Mouse (Mus musculus) limb, embryonic 15.5 days (tissue): ENCODE measurements around the gene Lrrc20. TPM values are rescaled to one million over a fixed set of nuclear protein-coding genes. Genes with fewer than 3 reads are reported as not detected.
"Not testable (repeated sequence)": the region's sequence is repeated elsewhere in the genome, so short reads cannot be mapped to it uniquely, and the experiment has no call there.

ENCODE experiments used
- ATAC-seq: fragments of 200-750 bp; cut with Nextera tagmentation; 2 replicates; pipeline ENCODE4 v1.8.0; 2017; ENCODE audit warnings: low read depth, moderate TSS enrichment; ENCODE audit not compliant: insufficient number of reproducible peaks, low FRiP score, low TSS enrichment
- H3K27ac ChIP-seq: fragments of 300-500 bp; sonication (generic); 2 replicates; pipeline ENCODE4 v1.5.1; 2015; ENCODE audit warnings: moderate library complexity, mild to moderate bottlenecking, inconsistent platforms
- H3K27me3 ChIP-seq: fragments of 300-500 bp; sonication (generic); 2 replicates; pipeline ENCODE4 v1.6.1; 2015; ENCODE audit warnings: inconsistent platforms
- H3K36me3 ChIP-seq: fragments of 300-500 bp; sonication (generic); 2 replicates; pipeline ENCODE4 v1.6.1; 2015; ENCODE audit warnings: inconsistent platforms
- H3K4me1 ChIP-seq: fragments of 300-500 bp; sonication (generic); 2 replicates; pipeline ENCODE4 v1.6.1; 2015; ENCODE audit warnings: inconsistent platforms
- H3K4me2 ChIP-seq: fragments of 300-500 bp; sonication (generic); 2 replicates; pipeline ENCODE4 v1.6.1; 2015; ENCODE audit warnings: mild to moderate bottlenecking, inconsistent platforms
- H3K4me3 ChIP-seq: fragments of 300-500 bp; sonication (generic); 2 replicates; pipeline ENCODE4 v1.5.1; 2015; ENCODE audit warnings: mild to moderate bottlenecking, inconsistent platforms
- H3K9ac ChIP-seq: fragments of 300-500 bp; sonication (generic); 2 replicates; pipeline ENCODE4 v1.6.1; 2015; ENCODE audit warnings: inconsistent platforms
- H3K9me3 ChIP-seq: fragments of 300-500 bp; sonication (generic); 2 replicates; pipeline ENCODE4 v1.6.1; 2016; ENCODE audit warnings: inconsistent platforms
- WGBS: fragments of 180-500 bp; shearing (Covaris S2); methylation state at CpG from one replicate; pipeline ENCODE4 v1.1.7; 2015; 5-methylcytosine and 5-hydroxymethylcytosine counted together
- polyA plus RNA-seq: library from polyadenylated mRNA; unstranded; fragments of >200 nt; fragmentation: Nextera tagmentation; extraction: Ambion mirVana; gene quantifications from 2 replicates; pipeline ENCODE4 v1.2.1, GENCODE M21; 2015

Lrrc20 gene
- polyA plus RNA-seq, 1 experiment from 2014 or later, result 8.5 TPM

- Histone ChIP-seq H3K27me3 (0 out of 2 replicates have a peak, but pooled peaks cover 5% of the 10 kb centered on the region), H3K27ac (no peak overlapping the region), H3K9me3 (no peaks in the 10 kb centered on the region), H3K4me1 (peaks cover 6% of the 10 kb centered on the region; the same call in 1 of the 2 replicates), H3K36me3 (no peaks in the 10 kb centered on the region), H3K4me3 (no peak overlapping the region), H3K9ac (no peak overlapping the region), H3K4me2 (no peak overlapping the region)
- ATAC-seq, result no peak
- 61% methylated on average over 10 of the region's 10 CpGs for WGBS
These were observed 128.9 kb downstream of the Lrrc20 start for GRCm38 (mm10) chr10:61604376-61605065.

DNA sequence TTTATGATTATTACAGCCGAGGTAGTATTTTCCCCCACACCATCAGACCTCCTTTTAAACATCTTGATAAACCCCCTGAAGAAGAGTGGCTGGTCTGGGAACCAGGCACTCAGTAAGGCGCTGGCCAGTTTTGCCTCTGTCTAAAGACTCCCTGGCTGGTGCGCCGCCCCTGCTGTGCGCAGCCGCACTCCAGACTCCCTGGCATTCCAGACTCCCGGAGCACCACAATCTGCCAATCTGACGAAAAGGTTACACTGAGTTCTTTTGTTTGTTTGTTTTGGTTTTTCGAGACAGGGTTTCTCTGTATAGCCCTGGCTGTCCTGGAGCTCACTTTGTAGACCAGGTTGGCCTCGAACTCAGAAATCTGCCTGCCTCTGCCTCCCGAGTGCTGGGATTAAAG is 129.8 kb downstream of the Lrrc20 start:
- H3K4me2 ChIP-seq, H3K4me3 ChIP-seq, ATAC-seq, H3K4me1 ChIP-seq, H3K36me3 ChIP-seq, H3K27me3 ChIP-seq, H3K9me3 ChIP-seq, H3K9ac ChIP-seq, H3K27ac ChIP-seq: not testable (repeated sequence)
- 69% methylated on average over 11 of the region's 11 CpGs for WGBS

GRCm38 (mm10) chr10:61605851-61606250 is 130.2 kb downstream of the Lrrc20 start:
- Histone ChIP-seq H3K9me3 (no peaks in the 10 kb centered on the region), H3K27me3 (0 out of 2 replicates have a peak, but pooled peaks cover 5% of the 10 kb centered on the region), H3K9ac (no peak overlapping the region), H3K4me1 (peaks cover 11% of the 10 kb centered on the region), H3K4me3 (no peak overlapping the region), H3K36me3 (no peaks in the 10 kb centered on the region), H3K4me2 (no peak overlapping the region), H3K27ac (no peak overlapping the region)
- ATAC-seq, result no peak
- 12% methylated on average over 8 of the region's 8 CpGs for WGBS

GRCm38 (mm10) chr10:61608233-61608632 is 132.6 kb downstream of the Lrrc20 start:
- Histone ChIP-seq H3K9ac (no peak overlapping the region), H3K9me3 (no peaks in the 10 kb centered on the region), H3K4me2 (no peak overlapping the region), H3K27me3 (0 out of 2 replicates have a peak, but pooled peaks cover 4% of the 10 kb centered on the region), H3K4me3 (no peak overlapping the region), H3K27ac (no peak overlapping the region), H3K4me1 (peaks cover 7% of the 10 kb centered on the region), H3K36me3 (no peaks in the 10 kb centered on the region)
- ATAC-seq, result no peak

DNA sequence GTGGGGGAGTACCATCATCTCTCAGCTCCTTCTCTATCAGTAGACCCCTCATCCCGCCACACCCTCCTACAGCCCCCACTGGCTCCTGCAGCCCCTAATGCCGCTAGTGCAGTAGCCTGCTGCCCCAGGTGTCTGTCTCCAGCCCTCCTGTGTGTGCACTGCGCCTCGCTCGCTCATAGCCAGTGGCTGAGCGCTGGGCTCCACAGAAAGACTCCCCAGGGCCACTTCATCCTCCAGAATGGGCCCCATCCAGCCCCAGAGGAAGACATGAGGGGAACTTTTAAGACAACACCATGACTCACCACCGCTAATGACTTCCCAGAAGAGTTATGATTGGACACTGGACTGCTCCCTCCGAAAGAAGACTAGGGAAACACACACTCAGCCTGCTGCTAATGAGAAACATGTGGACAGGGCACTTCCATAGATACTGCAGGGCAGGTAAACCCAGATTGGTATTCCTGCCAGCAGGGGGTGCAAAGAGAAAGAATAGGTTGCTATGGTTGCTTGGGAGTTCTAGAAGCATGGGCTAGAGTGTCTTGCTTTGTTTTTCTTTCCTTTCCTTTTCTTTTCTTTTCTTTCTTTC is 135.1 kb downstream of the Lrrc20 start:
- H3K9ac ChIP-seq, result no peak overlapping the region
- 39% methylated on average over 8 of the region's 8 CpGs for WGBS
- H3K4me1 ChIP-seq, result peaks cover 6% of the 10 kb centered on the region
- H3K27ac ChIP-seq, result no peak overlapping the region
- H3K9me3 ChIP-seq, result no peaks in the 10 kb centered on the region
- peak; percentile 58; the same call in 1 of the 2 replicates for ATAC-seq
- no peaks in the 10 kb centered on the region for H3K27me3 ChIP-seq
- no peak overlapping the region for H3K4me2 ChIP-seq
- H3K4me3 ChIP-seq, result no peak overlapping the region
- H3K36me3 ChIP-seq, result no peaks in the 10 kb centered on the region

GRCm38 (mm10) chr10:61614311-61614710 is 138.7 kb downstream of the Lrrc20 start:
- 90% methylated on average over 7 of the region's 7 CpGs for WGBS

DNA sequence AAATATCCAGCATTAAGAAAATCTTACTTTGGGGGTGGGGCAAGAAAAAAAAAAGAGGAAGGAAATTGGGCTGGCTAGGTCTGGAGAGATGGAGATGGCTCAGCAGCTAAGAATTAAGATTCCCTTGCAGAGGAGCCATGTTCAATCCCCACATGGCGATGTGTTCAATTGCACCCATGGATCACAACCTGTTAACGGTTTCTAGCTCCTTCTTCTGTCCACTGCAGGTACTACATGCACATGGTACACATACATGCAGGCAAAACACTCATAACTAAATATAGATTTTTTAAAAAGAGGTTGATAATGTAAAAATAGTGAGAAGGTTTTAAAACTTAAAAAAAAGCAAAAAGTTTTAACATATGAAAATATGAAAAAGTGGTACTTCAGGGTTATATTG is 142.9 kb downstream of the Lrrc20 start:
- Histone ChIP-seq H3K9ac (no peak overlapping the region), H3K4me3 (no peak overlapping the region), H3K27me3 (0 out of 2 replicates have a peak, but pooled peaks cover 3% of the 10 kb centered on the region), H3K9me3 (no peaks in the 10 kb centered on the region), H3K4me1 (no peaks in the 10 kb centered on the region), H3K27ac (no peak overlapping the region), H3K4me2 (no peak overlapping the region), H3K36me3 (no peaks in the 10 kb centered on the region)
- ATAC-seq, result no peak
- 86% methylated on average over 2 of the region's 2 CpGs for WGBS

More at GRCm38 (mm10) chr10:61614311-61614710, 138.7 kb downstream of the Lrrc20 start:
- ATAC-seq, result no peak
- no peaks in the 10 kb centered on the region for H3K9me3 ChIP-seq
- H3K4me2 ChIP-seq, result no peak overlapping the region
- no peaks in the 10 kb centered on the region for H3K27me3 ChIP-seq
- H3K9ac ChIP-seq, result no peak overlapping the region
- H3K27ac ChIP-seq, result no peak overlapping the region
- no peaks in the 10 kb centered on the region for H3K36me3 ChIP-seq
- peaks cover 6% of the 10 kb centered on the region for H3K4me1 ChIP-seq
- H3K4me3 ChIP-seq, result no peak overlapping the region

DNA sequence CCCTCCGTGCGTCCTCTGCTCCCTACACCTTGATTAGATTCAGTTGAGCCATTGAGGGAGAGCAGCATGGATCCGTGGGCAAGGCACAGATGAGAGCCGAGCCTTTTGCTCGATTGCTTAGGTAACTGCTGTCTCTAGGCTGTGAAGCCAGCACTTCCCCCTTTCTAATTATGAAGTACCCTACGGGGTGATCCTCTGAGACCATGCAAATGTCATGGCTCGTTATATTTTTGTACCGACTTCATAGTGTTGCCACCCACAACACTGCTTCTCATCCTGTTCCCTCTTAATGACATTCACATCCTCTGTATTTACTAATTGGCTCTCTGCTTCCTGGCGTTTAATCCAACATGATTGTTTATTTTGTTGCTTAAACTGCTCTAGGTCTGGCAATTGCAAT is 146.1 kb downstream of the Lrrc20 start:
- H3K27ac ChIP-seq, result no peak overlapping the region
- H3K4me3 ChIP-seq, result no peak overlapping the region
- peaks cover 13% of the 10 kb centered on the region for H3K4me1 ChIP-seq
- H3K4me2 ChIP-seq, result no peak overlapping the region
- H3K9me3 ChIP-seq, result no peaks in the 10 kb centered on the region
- ATAC-seq, result no peak
- peaks cover 29% of the 10 kb centered on the region for H3K27me3 ChIP-seq
- WGBS, result 32% methylated on average over 9 of the region's 9 CpGs
- H3K9ac ChIP-seq, result no peak overlapping the region
- no peaks in the 10 kb centered on the region for H3K36me3 ChIP-seq

GRCm38 (mm10) chr10:61623874-61624273 is 148.3 kb downstream of the Lrrc20 start:
- peaks cover 19% of the 10 kb centered on the region for H3K4me1 ChIP-seq
- H3K27ac ChIP-seq, H3K9me3 ChIP-seq, H3K9ac ChIP-seq, H3K4me2 ChIP-seq, H3K4me3 ChIP-seq, ATAC-seq, H3K36me3 ChIP-seq: not testable (repeated sequence)
- H3K27me3 ChIP-seq, result peaks cover 34% of the 10 kb centered on the region
- 60% methylated on average over 3 of the region's 3 CpGs for WGBS

GRCm38 (mm10) chr10:61624771-61625170 is 149.2 kb downstream of the Lrrc20 start:
- no peak overlapping the region for H3K4me3 ChIP-seq
- 33% methylated on average over 5 of the region's 5 CpGs for WGBS

GRCm38 (mm10) chr10:61625381-61626257 is 150.0 kb downstream of the Lrrc20 start:
- ATAC-seq, result no peak

More at GRCm38 (mm10) chr10:61624771-61625170, 149.2 kb downstream of the Lrrc20 start:
- Histone ChIP-seq H3K9me3 (no peaks in the 10 kb centered on the region), H3K27me3 (peaks cover 34% of the 10 kb centered on the region), H3K4me2 (no peak overlapping the region), H3K4me1 (peaks cover 19% of the 10 kb centered on the region), H3K9ac (no peak overlapping the region), H3K27ac (no peak overlapping the region), H3K36me3 (no peaks in the 10 kb centered on the region)
- ATAC-seq, result no peak

DNA sequence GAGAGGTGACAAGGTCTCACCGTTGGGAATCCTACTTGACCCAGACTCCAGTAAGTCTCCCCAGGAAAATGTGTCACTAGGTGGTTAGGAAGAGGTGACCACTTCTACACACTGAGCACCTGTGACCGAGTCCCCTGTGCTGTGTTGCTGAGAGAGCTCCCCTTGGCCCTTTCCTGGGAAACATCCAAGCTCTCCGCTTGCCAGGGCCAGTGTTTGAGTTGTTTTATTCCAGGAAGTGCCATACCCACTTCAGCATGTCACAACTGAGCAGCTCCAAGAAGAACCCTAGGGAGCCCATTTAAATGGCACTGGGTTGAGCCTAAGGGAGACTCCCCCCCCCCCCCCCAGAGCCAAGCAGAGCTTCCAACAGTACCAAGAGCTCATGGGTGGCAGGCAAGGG is 150.9 kb downstream of the Lrrc20 start:
- WGBS, result 82% methylated on average over 3 of the region's 3 CpGs
- H3K9me3 ChIP-seq, result no peaks in the 10 kb centered on the region
- H3K4me1 ChIP-seq, result peaks cover 19% of the 10 kb centered on the region
- peaks cover 34% of the 10 kb centered on the region for H3K27me3 ChIP-seq
- H3K36me3 ChIP-seq, result no peaks in the 10 kb centered on the region
- ATAC-seq, result no peak
- no peak overlapping the region for H3K4me2 ChIP-seq
- H3K9ac ChIP-seq, result no peak overlapping the region
- no peak overlapping the region for H3K4me3 ChIP-seq
- H3K27ac ChIP-seq, result no peak overlapping the region

More at GRCm38 (mm10) chr10:61625381-61626257, 150.0 kb downstream of the Lrrc20 start:
- Histone ChIP-seq H3K4me1 (peaks cover 19% of the 10 kb centered on the region), H3K4me2 (peak overlapping the region; percentile 94), H3K36me3 (no peaks in the 10 kb centered on the region), H3K4me3 (peak overlapping the region; percentile 42), H3K27me3 (peaks cover 34% of the 10 kb centered on the region), H3K27ac (no peak overlapping the region), H3K9me3 (no peaks in the 10 kb centered on the region), H3K9ac (peak overlapping the region; percentile 20; the same call in 1 of the 2 replicates)
- 4% methylated on average over 74 of the region's 74 CpGs for WGBS
